Mouse (Mus musculus) C2C12 (cell line): Measurements from ENCODE around the gene Lcor. TPM values are rescaled to one million over a fixed set of nuclear protein-coding genes. Genes with fewer than 3 reads are reported as not detected.

Experiments used
- H3K27me3 ChIP-seq: one replicate; pipeline ENCODE4 v1.6.1; 2011; ENCODE audit not compliant: control insufficient read depth, insufficient read depth, insufficient read length
- H3K36me3 ChIP-seq: one replicate; pipeline ENCODE4 v1.6.1; 2011; ENCODE audit not compliant: control insufficient read depth, insufficient read depth
- H3K4me3 ChIP-seq: one replicate; pipeline ENCODE4 v1.5.1; 2011; ENCODE audit warnings: mild to moderate bottlenecking, control low read depth; ENCODE audit not compliant: poor library complexity, insufficient read depth, severe bottlenecking
- H3K79me2 ChIP-seq: one replicate; pipeline ENCODE4 v1.6.1; 2011; ENCODE audit not compliant: control insufficient read depth, insufficient read depth
- H3K79me3 ChIP-seq: one replicate; pipeline ENCODE4 v1.6.1; 2011; ENCODE audit warnings: low read depth, control low read depth
- H3ac ChIP-seq: one replicate; pipeline ENCODE3; 2011; ENCODE audit warnings: low read depth; ENCODE audit not compliant: control insufficient read depth, insufficient read length
- CEBPB ChIP-seq: IDR thresholded peaks from one replicate; pipeline ENCODE4 v1.6.1; 2011; ENCODE audit warnings: low read depth, mild to moderate bottlenecking, control low read depth, moderate library complexity
- CTCF ChIP-seq: IDR thresholded peaks from one replicate; pipeline ENCODE4 v1.5.1; 2011; ENCODE audit not compliant: control insufficient read depth, insufficient read depth, insufficient read length
- FOSL1 ChIP-seq: IDR thresholded peaks from one replicate; pipeline ENCODE4 v1.8.0; 2011; ENCODE audit warnings: mild to moderate bottlenecking, low read length; ENCODE audit not compliant: poor library complexity, insufficient read depth, severe bottlenecking
- MAX ChIP-seq: IDR thresholded peaks from one replicate; pipeline ENCODE4 v1.6.1; 2011; ENCODE audit warnings: mild to moderate bottlenecking, control low read depth
- MYOD1 ChIP-seq: IDR thresholded peaks from one replicate; pipeline ENCODE4 v1.6.1; 2011; ENCODE audit warnings: low read depth; ENCODE audit not compliant: control insufficient read depth, insufficient read length
- MYOG ChIP-seq: IDR thresholded peaks from one replicate; pipeline ENCODE4 v1.6.1; 2011; ENCODE audit not compliant: control insufficient read depth, insufficient read length; ENCODE audit errors: extremely low read depth
- USF1 ChIP-seq: IDR thresholded peaks from one replicate; pipeline ENCODE4 v1.6.1; 2011; ENCODE audit warnings: low read depth, mild to moderate bottlenecking, control low read depth, moderate library complexity
- polyA plus RNA-seq: library from polyadenylated mRNA; unstranded; fragments of >200 nt; fragmentation: generic; extraction: Trizol; gene quantifications from one replicate; pipeline ENCODE4 v1.2.1, GENCODE M21; 2012; ENCODE audit warnings: missing spikeins

The Lcor gene
- polyA plus RNA-seq, 1 experiment, result 1.2 TPM

GRCm38 (mm10) chr19:41442608-41442969 is 39.8 kb upstream of the Lcor start:
- TF ChIP-seq CTCF (peak; percentile 59), CEBPB (no peak)
- no peaks in the 10 kb centered on the region for H3K27me3 ChIP-seq
- no peak overlapping the region for H3ac ChIP-seq
- no peak overlapping the region for H3K4me3 ChIP-seq
- H3K79me2 ChIP-seq, result no peaks in the 10 kb centered on the region
- no peaks in the 10 kb centered on the region for H3K36me3 ChIP-seq
- H3K79me3 ChIP-seq, result no peaks in the 10 kb centered on the region

GRCm38 (mm10) chr19:41444491-41444890 is 37.9 kb upstream of the Lcor start:
- no peak overlapping the region for H3K4me3 ChIP-seq
- H3ac ChIP-seq, result no peak overlapping the region
- H3K27me3 ChIP-seq, result no peaks in the 10 kb centered on the region
- H3K36me3 ChIP-seq, result no peaks in the 10 kb centered on the region
- no peaks in the 10 kb centered on the region for H3K79me3 ChIP-seq
- TF ChIP-seq USF1 (no peak), CEBPB (no peak), FOSL1 (no peak), MAX (no peak), CTCF (no peak), MYOG (no peak), MYOD1 (no peak)
- no peaks in the 10 kb centered on the region for H3K79me2 ChIP-seq

GRCm38 (mm10) chr19:41445013-41445610 is 37.3 kb upstream of the Lcor start:
- H3ac ChIP-seq, result no peak overlapping the region
- no peaks in the 10 kb centered on the region for H3K79me3 ChIP-seq
- no peak overlapping the region for H3K4me3 ChIP-seq
- H3K27me3 ChIP-seq, result no peaks in the 10 kb centered on the region
- TF ChIP-seq USF1 (no peak), FOSL1 (no peak)
- H3K79me2 ChIP-seq, result no peaks in the 10 kb centered on the region
- H3K36me3 ChIP-seq, result no peaks in the 10 kb centered on the region

GRCm38 (mm10) chr19:41445723-41446122 is 36.7 kb upstream of the Lcor start:
- Histone ChIP-seq H3K27me3 (no peaks in the 10 kb centered on the region), H3K79me2 (no peaks in the 10 kb centered on the region), H3K79me3 (no peaks in the 10 kb centered on the region), H3ac (no peak overlapping the region), H3K36me3 (no peaks in the 10 kb centered on the region), H3K4me3 (no peak overlapping the region)
- TF ChIP-seq CTCF (no peak), CEBPB (no peak), USF1 (no peak), MYOG (no peak), MYOD1 (no peak), FOSL1 (no peak), MAX (no peak)

DNA sequence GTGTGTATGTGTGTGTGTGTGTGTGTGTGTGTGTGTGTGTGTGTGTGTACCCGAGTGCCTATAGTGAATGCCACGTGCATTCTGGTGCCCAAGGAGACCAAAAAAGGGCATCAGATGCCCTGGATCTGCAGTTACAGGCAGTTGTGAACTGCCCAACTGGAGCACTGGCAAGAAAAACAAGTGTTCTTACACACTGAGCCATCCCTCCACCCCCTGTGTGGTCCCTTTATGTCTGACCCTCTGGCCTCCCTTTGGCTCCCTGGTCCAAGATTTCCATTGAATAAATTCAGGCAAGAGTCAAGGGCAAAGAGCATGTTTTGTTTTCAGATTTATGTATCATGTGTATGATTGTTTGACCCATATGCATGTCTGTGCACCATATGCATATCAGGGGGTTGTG is 35.3 kb upstream of the Lcor start:
- Histone ChIP-seq H3K79me3 (no peaks in the 10 kb centered on the region), H3K79me2 (no peaks in the 10 kb centered on the region), H3K36me3 (no peaks in the 10 kb centered on the region), H3K4me3 (no peak overlapping the region), H3K27me3 (no peaks in the 10 kb centered on the region), H3ac (no peak overlapping the region)
- TF ChIP-seq MYOG (no peak), CEBPB (no peak), FOSL1 (no peak), USF1 (no peak), MYOD1 (no peak)

- Histone ChIP-seq H3K27me3 (no peaks in the 10 kb centered on the region), H3K79me3 (no peaks in the 10 kb centered on the region), H3ac (no peak overlapping the region), H3K36me3 (no peaks in the 10 kb centered on the region), H3K79me2 (no peaks in the 10 kb centered on the region), H3K4me3 (no peak overlapping the region)
- TF ChIP-seq MYOG (no peak), MYOD1 (no peak)
Measured at GRCm38 (mm10) chr19:41447760-41448159, 34.7 kb upstream of the Lcor start.
